Mouse (Mus musculus) erythroblast, embryonic 14.5 days (primary cell): ENCODE results near the gene Hpd.

ENCODE experiments used
- GATA1 ChIP-seq: IDR thresholded peaks from 2 replicates; pipeline ENCODE4 v1.6.1; 2012; ENCODE audit warnings: low read length, inconsistent platforms, mixed read lengths
- TAL1 ChIP-seq: IDR thresholded peaks from 3 replicates; pipeline ENCODE4 v1.6.1; 2012; ENCODE audit warnings: low read length, inconsistent platforms, mixed read lengths

- TF ChIP-seq GATA1 (no peak), TAL1 (no peak)
Measured at GRCm38 (mm10) chr5:123135471-123136360, 46.8 kb downstream of the Hpd start.
